Mouse (Mus musculus) kidney, adult 2 months (tissue): ENCODE results near the gene Rom1.

Source experiments
- CTCF ChIP-seq: fragments of 200-500 bp; conservative IDR thresholded peaks from 2 replicates; pipeline ENCODE4 v1.5.1; 2011; ENCODE audit warnings: low read depth, mild to moderate bottlenecking, control low read depth, low read length, moderate library complexity, mixed read lengths; ENCODE audit not compliant: insufficient read depth, insufficient read length
- POLR2A ChIP-seq: fragments of 200-500 bp; IDR thresholded peaks from one replicate; pipeline ENCODE4 v1.6.1; 2011; ENCODE audit warnings: low read depth, low read length, control low read depth

DNA sequence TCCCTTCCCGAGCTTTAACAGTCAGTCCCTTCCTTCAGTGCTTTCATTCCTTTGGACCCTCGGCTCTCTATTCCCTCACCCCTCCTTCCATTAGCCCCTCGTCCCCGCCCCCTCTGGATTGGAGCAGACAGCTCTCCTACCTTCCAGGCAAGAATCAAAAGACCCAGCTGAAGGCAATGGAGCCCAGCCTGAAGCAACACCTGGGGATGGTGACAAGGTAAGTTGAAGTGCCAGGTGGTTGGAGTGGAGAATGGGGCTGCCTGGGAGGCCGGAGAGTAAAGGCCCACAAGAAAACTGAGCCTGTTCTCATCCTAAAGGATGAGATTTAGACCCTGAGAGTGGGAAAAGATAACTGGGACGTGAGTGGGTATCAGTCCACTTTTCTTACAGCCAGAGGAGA is 20.6 kb downstream of the Rom1 start:
- no peak for TF ChIP-seq CTCF
- TF ChIP-seq POLR2A: no peak
